Mouse (Mus musculus) spleen, adult 12 weeks (tissue): Measurements from ENCODE around the gene Sh2d3c.
A peak's percentile ranks its signal among the peaks of the same experiment; 100 is the strongest.

Experiments used
- DNase-seq: peaks from one replicate; pipeline ENCODE4 v3.0.0; 2022; ENCODE audit warnings: low spot score

The Sh2d3c gene

GRCm38 (mm10) chr2:32699680-32700079 lies 21.2 kb upstream of the Sh2d3c start:
- DNase-seq = no peak

GRCm38 (mm10) chr2:32700966-32701743 lies 19.7 kb upstream of the Sh2d3c start:
- no peak for DNase-seq

GRCm38 (mm10) chr2:32703046-32703445 lies 17.8 kb upstream of the Sh2d3c start:
- no peak for DNase-seq

- DNase-seq = no peak
Measured at GRCm38 (mm10) chr2:32704021-32704421, 16.8 kb upstream of the Sh2d3c start, which contains the start of gene Fpgs. Gene Fpgs, minus strand, starts transcription at chr2:32704145.

GRCm38 (mm10) chr2:32705018-32705417 lies 15.8 kb upstream of the Sh2d3c start:
- no peak for DNase-seq

GRCm38 (mm10) chr2:32706971-32707370 lies 13.9 kb upstream of the Sh2d3c start:
- DNase-seq = no peak

- DNase-seq = peak; percentile 50
Measured at GRCm38 (mm10) chr2:32708643-32709042, 12.2 kb upstream of the Sh2d3c start.

- no peak for DNase-seq
Measured at GRCm38 (mm10) chr2:32709521-32710137, 11.2 kb upstream of the Sh2d3c start.

- DNase-seq = no peak
Measured at GRCm38 (mm10) chr2:32710425-32710824, 10.4 kb upstream of the Sh2d3c start.

- no peak for DNase-seq
Measured at GRCm38 (mm10) chr2:32711301-32712056, 9.4 kb upstream of the Sh2d3c start.

GRCm38 (mm10) chr2:32712108-32712551 lies 8.7 kb upstream of the Sh2d3c start:
- peak; percentile 46 for DNase-seq

- peak; percentile 97 for DNase-seq
Measured at GRCm38 (mm10) chr2:32712586-32712933, 8.3 kb upstream of the Sh2d3c start.

- peak; percentile 91 for DNase-seq
Measured at GRCm38 (mm10) chr2:32712934-32713817, 7.7 kb upstream of the Sh2d3c start, which contains the start of gene Cdk9. Gene Cdk9, minus strand, starts transcription at chr2:32713076.

- DNase-seq = no peak
Measured at GRCm38 (mm10) chr2:32714117-32714986, 6.5 kb upstream of the Sh2d3c start.

- peak; percentile 39 for DNase-seq
Measured at GRCm38 (mm10) chr2:32714987-32715425, 5.8 kb upstream of the Sh2d3c start.

GRCm38 (mm10) chr2:32718761-32719160 lies 2.1 kb upstream of the Sh2d3c start:
- no peak for DNase-seq

GRCm38 (mm10) chr2:32720053-32720452 lies 802 bp upstream of the Sh2d3c start:
- DNase-seq = no peak

- DNase-seq = no peak
Measured at GRCm38 (mm10) chr2:32722046-32722445, 1.2 kb downstream of the Sh2d3c start.

- DNase-seq = no peak
Measured at GRCm38 (mm10) chr2:32722581-32722980, 1.7 kb downstream of the Sh2d3c start.

- DNase-seq = no peak
Measured at GRCm38 (mm10) chr2:32724149-32724548, 3.3 kb downstream of the Sh2d3c start.
